Mouse (Mus musculus): Measurements from ENCODE around the gene Dhx34. TPM values are rescaled to one million over a fixed set of nuclear protein-coding genes. Genes with fewer than 3 reads are reported as not detected.

Gene Dhx34
- polyA plus RNA-seq, 1 experiment: 11.9 TPM

- 3% methylated on average over 3 of the region's 3 CpGs for WGBS
- no peak for TF ChIP-seq CTCF (IDR thresholded peaks at IDR 0.05; ENCODE audit: control insufficient read depth, insufficient read depth, low read length)
- no peak for TF ChIP-seq POLR2A (IDR thresholded peaks at IDR 0.05; ENCODE audit: borderline replicate concordance, control insufficient read depth, low read depth, low read length)
- Histone ChIP-seq H3K4me3 (replicated peaks; ENCODE audit: control insufficient read depth, low read depth, low read length) (no peak overlapping the region), H3K4me1 (ENCODE audit: control insufficient read depth, insufficient read depth, low read length) (peaks cover 3% of the 10 kb centered on the region; the same call in 1 of the 2 replicates), H3K27ac (ENCODE audit: control insufficient read depth, insufficient read depth, low read depth, low read length, poor library complexity) (no peak overlapping the region)
Observed at GRCm38 (mm10) chr7:16193702-16194101, 28.1 kb downstream of the Dhx34 start.

GRCm38 (mm10) chr7:16192315-16192714 lies 29.5 kb downstream of the Dhx34 start:
- Histone ChIP-seq H3K4me3 (replicated peaks; ENCODE audit: control insufficient read depth, low read depth, low read length) (no peak overlapping the region), H3K27ac (ENCODE audit: control insufficient read depth, insufficient read depth, low read depth, low read length, poor library complexity) (no peak overlapping the region), H3K4me1 (ENCODE audit: control insufficient read depth, insufficient read depth, low read length) (no peaks in the 10 kb centered on the region)
- TF ChIP-seq POLR2A (IDR thresholded peaks at IDR 0.05; ENCODE audit: borderline replicate concordance, control insufficient read depth, low read depth, low read length) (no peak), CTCF (IDR thresholded peaks at IDR 0.05; ENCODE audit: control insufficient read depth, insufficient read depth, low read length) (peak; percentile 71)
- 19% methylated on average over 5 of the region's 5 CpGs for WGBS

GRCm38 (mm10) chr7:16187494-16187893 lies 34.3 kb downstream of the Dhx34 start:
- no peak for TF ChIP-seq POLR2A (IDR thresholded peaks at IDR 0.05; ENCODE audit: borderline replicate concordance, control insufficient read depth, low read depth, low read length)
- no peak for TF ChIP-seq CTCF (IDR thresholded peaks at IDR 0.05; ENCODE audit: control insufficient read depth, insufficient read depth, low read length)
- Histone ChIP-seq H3K4me3 (replicated peaks; ENCODE audit: control insufficient read depth, low read depth, low read length) (no peak overlapping the region), H3K4me1 (ENCODE audit: control insufficient read depth, insufficient read depth, low read length) (no peaks in the 10 kb centered on the region), H3K27ac (ENCODE audit: control insufficient read depth, insufficient read depth, low read depth, low read length, poor library complexity) (no peak overlapping the region)
- 58% methylated on average over 8 of the region's 8 CpGs for WGBS

GRCm38 (mm10) chr7:16183663-16184062 lies 38.2 kb downstream of the Dhx34 start:
- 16% methylated on average over 8 of the region's 8 CpGs for WGBS
- H3K4me1 ChIP-seq (ENCODE audit: control insufficient read depth, insufficient read depth, low read length): no peaks in the 10 kb centered on the region
- H3K27ac ChIP-seq (ENCODE audit: control insufficient read depth, insufficient read depth, low read depth, low read length, poor library complexity): no peak overlapping the region
- no peak overlapping the region for H3K4me3 ChIP-seq (replicated peaks; ENCODE audit: control insufficient read depth, low read depth, low read length)
- TF ChIP-seq POLR2A (IDR thresholded peaks at IDR 0.05; ENCODE audit: borderline replicate concordance, control insufficient read depth, low read depth, low read length) (no peak), CTCF (IDR thresholded peaks at IDR 0.05; ENCODE audit: control insufficient read depth, insufficient read depth, low read length) (no peak)

GRCm38 (mm10) chr7:16178114-16178513 lies 43.7 kb downstream of the Dhx34 start:
- 42% methylated on average over 4 of the region's 4 CpGs for WGBS
- Histone ChIP-seq H3K27ac (ENCODE audit: control insufficient read depth, insufficient read depth, low read depth, low read length, poor library complexity) (no peak overlapping the region), H3K4me3 (replicated peaks; ENCODE audit: control insufficient read depth, low read depth, low read length) (no peak overlapping the region), H3K4me1 (ENCODE audit: control insufficient read depth, insufficient read depth, low read length) (no peaks in the 10 kb centered on the region)
- TF ChIP-seq CTCF (IDR thresholded peaks at IDR 0.05; ENCODE audit: control insufficient read depth, insufficient read depth, low read length) (no peak), POLR2A (IDR thresholded peaks at IDR 0.05; ENCODE audit: borderline replicate concordance, control insufficient read depth, low read depth, low read length) (no peak)

GRCm38 (mm10) chr7:16175542-16175931 lies 46.3 kb downstream of the Dhx34 start:
- no peak overlapping the region for H3K27ac ChIP-seq (ENCODE audit: control insufficient read depth, insufficient read depth, low read depth, low read length, poor library complexity)
- WGBS: 7% methylated on average over 10 of the region's 10 CpGs
- no peak for TF ChIP-seq POLR2A (IDR thresholded peaks at IDR 0.05; ENCODE audit: borderline replicate concordance, control insufficient read depth, low read depth, low read length)
- TF ChIP-seq CTCF (IDR thresholded peaks at IDR 0.05; ENCODE audit: control insufficient read depth, insufficient read depth, low read length): no peak
- no peaks in the 10 kb centered on the region for H3K4me1 ChIP-seq (ENCODE audit: control insufficient read depth, insufficient read depth, low read length)
- H3K4me3 ChIP-seq (replicated peaks; ENCODE audit: control insufficient read depth, low read depth, low read length): peak overlapping the region; percentile 63

GRCm38 (mm10) chr7:16174597-16175541 lies 47.0 kb downstream of the Dhx34 start, which contains the start of gene Meis3:
Gene Meis3 (plus strand): TSS chr7:16175090.
- Histone ChIP-seq H3K4me1 (ENCODE audit: control insufficient read depth, insufficient read depth, low read length) (no peaks in the 10 kb centered on the region), H3K27ac (ENCODE audit: control insufficient read depth, insufficient read depth, low read depth, low read length, poor library complexity) (no peak within 1 kb of the TSS), H3K4me3 (replicated peaks; ENCODE audit: control insufficient read depth, low read depth, low read length) (peak within 1 kb of the TSS; percentile 63)
- WGBS: under 1% methylated on average over 42 of the region's 42 CpGs
- TF ChIP-seq POLR2A (IDR thresholded peaks at IDR 0.05; ENCODE audit: borderline replicate concordance, control insufficient read depth, low read depth, low read length) (no peak), CTCF (IDR thresholded peaks at IDR 0.05; ENCODE audit: control insufficient read depth, insufficient read depth, low read length) (peak; percentile 28; the same call in 1 of the 2 replicates)

GRCm38 (mm10) chr7:16173146-16173545 lies 48.7 kb downstream of the Dhx34 start:
- H3K27ac ChIP-seq (ENCODE audit: control insufficient read depth, insufficient read depth, low read depth, low read length, poor library complexity): no peak overlapping the region
- no peaks in the 10 kb centered on the region for H3K4me1 ChIP-seq (ENCODE audit: control insufficient read depth, insufficient read depth, low read length)
- no peak for TF ChIP-seq CTCF (IDR thresholded peaks at IDR 0.05; ENCODE audit: control insufficient read depth, insufficient read depth, low read length)
- no peak for TF ChIP-seq POLR2A (IDR thresholded peaks at IDR 0.05; ENCODE audit: borderline replicate concordance, control insufficient read depth, low read depth, low read length)
- no peak overlapping the region for H3K4me3 ChIP-seq (replicated peaks; ENCODE audit: control insufficient read depth, low read depth, low read length)
- 25% methylated on average over 5 of the region's 5 CpGs for WGBS

All from bone marrow, adult 2 months (tissue).